In the genomic region with DNA sequence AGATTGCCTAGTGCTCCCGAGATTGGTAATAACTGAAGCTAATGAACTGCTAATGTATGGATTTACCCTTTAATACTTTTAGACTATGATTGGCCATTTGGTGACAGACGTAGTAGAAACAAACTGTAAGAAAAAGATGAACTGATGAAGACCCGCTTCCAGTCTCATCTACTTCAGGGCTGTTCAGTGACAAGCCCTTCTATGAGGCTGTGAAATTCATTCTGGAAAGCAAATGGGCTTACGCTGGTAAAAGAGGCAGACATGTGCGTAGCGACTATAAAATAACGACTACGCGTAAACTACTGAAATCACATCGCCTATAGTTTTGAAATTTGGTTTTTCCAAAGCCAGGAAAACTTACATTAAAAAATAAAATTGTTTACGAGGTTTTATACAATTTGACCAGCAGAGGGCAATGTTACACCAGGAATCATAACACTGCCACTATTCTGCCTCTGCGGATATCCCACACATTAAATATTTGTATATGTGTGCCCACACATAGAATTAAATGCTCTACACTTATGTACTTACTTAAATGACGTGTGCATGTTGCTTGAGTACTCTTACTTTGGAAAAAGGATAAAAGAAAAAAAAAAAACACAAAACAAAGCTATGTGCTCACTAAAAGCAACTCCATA, we compare ENCODE assay signal across 10 mouse cellular contexts. TPM values are rescaled to one million over a fixed set of nuclear protein-coding genes. Genes with fewer than 3 reads are reported as not detected.
DNase-seq lines count a peak whose midpoint lies in the region; ATAC-seq lines count a peak whose summit lies in the region.
"Had no signal": no experiment of that assay in that cellular context is flagged by ENCODE, and none has a peak within 500 bp of the region (broad histone marks: within the 10 kb centered on the region; RNA-seq: fewer than 3 reads in every experiment).

No protein-coding gene starts in this region.

- H3K4me2 ChIP-seq in embryonic facial prominence, embryonic 11.5 days (ENCODE audit: low read depth, low read length) = no peak overlapping the region
- H3K4me2 ChIP-seq in lung, embryonic 16.5 days (ENCODE audit: low read depth, low read length) = peak overlapping the region; percentile 25; the same call in 1 of the 2 replicates
- H3K4me2 ChIP-seq in embryonic facial prominence, embryonic 13.5 days = 0 out of 2 replicates have a peak overlapping the region, but pooled peaks have one; percentile 16
- H3K4me2 ChIP-seq: limb, embryonic 15.5 days had no signal

- no peaks in the 10 kb centered on the region for H3K27me3 ChIP-seq in embryonic facial prominence, embryonic 11.5 days (ENCODE audit: control insufficient read depth, insufficient read depth, low read length)
- H3K27me3 ChIP-seq in embryonic facial prominence, embryonic 10.5 days (replicated peaks; ENCODE audit: low read depth, poor library complexity, severe bottlenecking) = no peaks in the 10 kb centered on the region
- H3K27me3 ChIP-seq in lung, embryonic 16.5 days (ENCODE audit: control insufficient read depth, insufficient read depth, low read depth, low read length) = no peaks in the 10 kb centered on the region
- H3K27me3 ChIP-seq in embryonic facial prominence, embryonic 13.5 days = no peaks in the 10 kb centered on the region
- H3K27me3 ChIP-seq: limb, embryonic 15.5 days had no signal

- no peaks in the 10 kb centered on the region for H3K4me1 ChIP-seq in embryonic facial prominence, embryonic 11.5 days (ENCODE audit: control insufficient read depth, insufficient read depth, low read length)
- H3K4me1 ChIP-seq in embryonic facial prominence, embryonic 10.5 days = no peaks in the 10 kb centered on the region
- no peaks in the 10 kb centered on the region; the same call in 1 of the 2 replicates for H3K4me1 ChIP-seq in lung, embryonic 16.5 days (replicated peaks; ENCODE audit: control insufficient read depth, insufficient read depth, low read length)
- H3K4me1 ChIP-seq in embryonic facial prominence, embryonic 13.5 days = no peaks in the 10 kb centered on the region
- H3K4me1 ChIP-seq: limb, embryonic 15.5 days had no signal

- no peaks in the 10 kb centered on the region for H3K36me3 ChIP-seq in embryonic facial prominence, embryonic 11.5 days (replicated peaks; ENCODE audit: control insufficient read depth, insufficient read depth, low read depth, low read length)
- H3K36me3 ChIP-seq in embryonic facial prominence, embryonic 10.5 days (replicated peaks) = no peaks in the 10 kb centered on the region
- no peaks in the 10 kb centered on the region for H3K36me3 ChIP-seq in lung, embryonic 16.5 days (ENCODE audit: control insufficient read depth, insufficient read depth, low read length)
- no peaks in the 10 kb centered on the region for H3K36me3 ChIP-seq in embryonic facial prominence, embryonic 13.5 days
- H3K36me3 ChIP-seq: G1E; limb, embryonic 15.5 days had no signal

- WGBS in embryonic facial prominence, embryonic 11.5 days = 35% methylated on average over 13 of the region's 13 CpGs
- WGBS in embryonic facial prominence, embryonic 10.5 days = 37% methylated on average over 13 of the region's 13 CpGs
- 23% methylated on average over 13 of the region's 13 CpGs for WGBS in lung, embryonic 16.5 days
- WGBS in embryonic facial prominence, embryonic 13.5 days = 36% methylated on average over 13 of the region's 13 CpGs

- intact Hi-C loops in heart, postnatal 36 days (cut with DNase I) = loop anchor here (5.0 kb wide), 1 partner anchor 88 kb away; no protein-coding TSS in a partner anchor

- H3K9me3 ChIP-seq in embryonic facial prominence, embryonic 11.5 days (replicated peaks; ENCODE audit: control insufficient read depth, low read length) = no peaks in the 10 kb centered on the region
- H3K9me3 ChIP-seq in embryonic facial prominence, embryonic 10.5 days = no peaks in the 10 kb centered on the region
- no peaks in the 10 kb centered on the region for H3K9me3 ChIP-seq in lung, embryonic 16.5 days (ENCODE audit: control insufficient read depth, low read length)
- H3K9me3 ChIP-seq in embryonic facial prominence, embryonic 13.5 days = no peaks in the 10 kb centered on the region
- H3K9me3 ChIP-seq: limb, embryonic 15.5 days had no signal

- no peak overlapping the region for H3K27ac ChIP-seq in embryonic facial prominence, embryonic 11.5 days (replicated peaks; ENCODE audit: low read depth, low read length)
- H3K27ac ChIP-seq in embryonic facial prominence, embryonic 10.5 days (replicated peaks) = no peak overlapping the region
- H3K27ac ChIP-seq in lung, embryonic 16.5 days (ENCODE audit: low read length) = no peak overlapping the region
- no peak overlapping the region for H3K27ac ChIP-seq in embryonic facial prominence, embryonic 13.5 days
- H3K27ac ChIP-seq: limb, embryonic 15.5 days had no signal

- no peak overlapping the region for H3K9ac ChIP-seq in embryonic facial prominence, embryonic 11.5 days (replicated peaks; ENCODE audit: low read length)
- no peak overlapping the region for H3K9ac ChIP-seq in lung, embryonic 16.5 days (ENCODE audit: low read length)
- no peak overlapping the region for H3K9ac ChIP-seq in embryonic facial prominence, embryonic 13.5 days
- H3K9ac ChIP-seq: limb, embryonic 15.5 days had no signal

- no peak overlapping the region for H3K4me3 ChIP-seq in embryonic facial prominence, embryonic 11.5 days (ENCODE audit: low read depth, low read length)
- no peak overlapping the region for H3K4me3 ChIP-seq in embryonic facial prominence, embryonic 10.5 days
- H3K4me3 ChIP-seq in lung, embryonic 16.5 days (ENCODE audit: low read length) = no peak overlapping the region
- no peak overlapping the region for H3K4me3 ChIP-seq in embryonic facial prominence, embryonic 13.5 days
- H3K4me3 ChIP-seq: limb, embryonic 15.5 days had no signal

- ATAC-seq in embryonic facial prominence, embryonic 11.5 days (replicated peaks; ENCODE audit: insufficient number of reproducible peaks, low FRiP score, low TSS enrichment, low read depth) = no peak
- no peak for ATAC-seq in lung, embryonic 16.5 days (ENCODE audit: low read depth)
- no peak for ATAC-seq in embryonic facial prominence, embryonic 13.5 days (ENCODE audit: insufficient number of reproducible peaks, insufficient read depth, low FRiP score, low TSS enrichment, low read depth)

- peak; percentile 71 for DNase-seq in embryonic facial prominence, embryonic 11.5 days (ENCODE audit: low spot score)
- no peak for DNase-seq in embryonic facial prominence, embryonic 10.5 days (ENCODE audit: low spot score)
- DNase-seq in lung, postnatal 36 days = no peak
- DNase-seq in naive thymus-derived CD4-positive, alpha-beta T cell, adult 2 months (ENCODE audit: low read depth) = peak; percentile 3
- DNase-seq in frontal cortex, postnatal 14 days (ENCODE audit: low spot score in 2 of 2) = no peak
- DNase-seq in heart, postnatal 36 days = no peak

RNA-seq across cellular contexts. Expression of a gene that starts 38.5 kb away (rescaled TPM):
- polyA plus RNA-seq in embryonic facial prominence, embryonic 11.5 days (2014; fragmentation: Nextera tagmentation; extraction: Ambion mirVana) = 1.8 and 3.3 TPM in 2 replicates
- 0.47 and 0.63 TPM in 2 replicates for polyA plus RNA-seq in embryonic facial prominence, embryonic 10.5 days (2016; fragmentation: Nextera tagmentation; extraction: Ambion mirVana)
- 1.6 and 1.8 TPM in 2 replicates for polyA plus RNA-seq in lung, embryonic 16.5 days (2015; fragmentation: Nextera tagmentation; extraction: Ambion mirVana)
- 26.0 and 31.5 TPM in 2 replicates for polyA plus RNA-seq in embryonic facial prominence, embryonic 13.5 days (2015; fragmentation: Nextera tagmentation; extraction: Ambion mirVana)
- total RNA-seq in heart, postnatal 36 days (2021) = under 1 TPM; 0.11 to 0.24 TPM
- polyA plus RNA-seq: G1E had no signal

Comparison
In these comparisons a context has a peak if more than half of its experiments do, and no peak if none do; other contexts are left out.
1. DNase-seq: peak in embryonic facial prominence, embryonic 11.5 days (single experiment) and naive thymus-derived CD4-positive, alpha-beta T cell, adult 2 months (single experiment); none in embryonic facial prominence, embryonic 10.5 days (single experiment), lung, postnatal 36 days (single experiment), frontal cortex, postnatal 14 days (0 of 2) and heart, postnatal 36 days (0 of 2).